Mouse (Mus musculus) adrenal gland, adult 18-20 months (tissue): ENCODE results near the gene Nudt1. TPM values are rescaled to one million over a fixed set of nuclear protein-coding genes. Genes with fewer than 3 reads are reported as not detected.

Source experiments
- DNase-seq, 2 experiments: peaks; one replicate each; pipeline ENCODE4 v3.0.0; 2021 to 2022; ENCODE audit warnings: low spot score in 2 of 2
- total RNA-seq, 2 experiments: library from RNA; stranded (reverse); gene quantifications; 1 replicate in 1 of 2; 2 replicates in 1 of 2; pipeline ENCODE4 v1.2.3; 2021

Nudt1 gene
- total RNA-seq, 2 experiments from 2014 or later, result 13.5 to 17.6 TPM

GRCm38 (mm10) chr5:140381156-140381555, 59.7 kb downstream of the Nudt1 start:
- peak in 1 of 2 experiments; percentile 15 for DNase-seq

- no peak for DNase-seq
Measured at GRCm38 (mm10) chr5:140382688-140383087, 61.2 kb downstream of the Nudt1 start.

- no peak for DNase-seq
Measured at GRCm38 (mm10) chr5:140383559-140383958, 62.1 kb downstream of the Nudt1 start.

- no peak for DNase-seq
Measured at GRCm38 (mm10) chr5:140384462-140384861, 63.0 kb downstream of the Nudt1 start.

GRCm38 (mm10) chr5:140387236-140387635, 65.8 kb downstream of the Nudt1 start:
- DNase-seq, result no peak

Other genes with a start within 250 kb of the Nudt1 start
- 10 to 100 TPM; 11.4 to 12.9 TPM for gene Mad1l1, start 104 bp upstream of the Nudt1 start, total RNA-seq
- 10 to 100 TPM; 13.3 to 14.8 TPM for gene Mrm2, start 10.2 kb downstream of the Nudt1 start, total RNA-seq
- 10 to 100 TPM; 13.8 to 13.9 TPM for gene Snx8, start 67.6 kb downstream of the Nudt1 start, total RNA-seq
- 100 to 1,000 TPM; 162 to 184 TPM for gene Eif3b, start 97.7 kb downstream of the Nudt1 start, total RNA-seq
- under 1 TPM; 0.13 to 0.16 TPM for gene Gm4869, start 124.0 kb downstream of the Nudt1 start, total RNA-seq
- 10 to 100 TPM in 1 of 2 experiments, 1 to 10 TPM in 1; 6.3 to 10.6 TPM for gene Chst12, start 183.9 kb downstream of the Nudt1 start, total RNA-seq
- not detected for gene Grifin, start 243.4 kb downstream of the Nudt1 start, total RNA-seq